Mouse (Mus musculus) inflammation-experienced regulatory T-cells (primary cell): ENCODE results near the gene Enoph1. TPM values are rescaled to one million over a fixed set of nuclear protein-coding genes. Genes with fewer than 3 reads are reported as not detected.

Experiments
- polyA plus RNA-seq, 2 experiments: library from polyadenylated mRNA; unstranded; fragments of 100-300 nt; shearing (Covaris generic); gene quantifications; one replicate each; pipeline ENCODE4 v1.2.1; 2017

Enoph1 gene
- polyA plus RNA-seq = 10 to 100 TPM; 26.4 to 35.5 TPM

GRCm38 (mm10) chr5:100039602-100040142, at the start of gene Enoph1, which contains the start of gene Hnrnpdl:
TSS of gene Enoph1 (plus strand) at chr5:100039985.
TSS of gene Hnrnpdl (minus strand) at chr5:100039664.

Other genes with a start within 250 kb of the Enoph1 start
- gene Vamp9, start 133.7 kb upstream of the Enoph1 start, polyA plus RNA-seq = 1 to 10 TPM in 1 of 2 experiments, under 1 TPM in 1; 0.57 to 1.9 TPM
- gene Hnrnpd, start 61.0 kb upstream of the Enoph1 start, polyA plus RNA-seq = 100 to 1,000 TPM; 370 to 403 TPM
- gene 4930524J08Rik, start 60.9 kb upstream of the Enoph1 start, polyA plus RNA-seq = under 1 TPM in 1 of 2 experiments, not detected in 1; 0.63 TPM
- 100 to 1,000 TPM; 134 to 160 TPM for gene Hnrnpdl, start 321 bp upstream of the Enoph1 start, polyA plus RNA-seq
- 1 to 10 TPM in 1 of 2 experiments, under 1 TPM in 1; 0.18 to 2.5 TPM for gene Tmem150c, start 119.8 kb downstream of the Enoph1 start, polyA plus RNA-seq